Mouse (Mus musculus) intestine, postnatal 0 days (tissue): ENCODE data around the gene Gm5741. TPM values are rescaled to one million over a fixed set of nuclear protein-coding genes. Genes with fewer than 3 reads are reported as not detected.

Experiments used
- ATAC-seq: fragments of 200-750 bp; cut with Nextera tagmentation; 2 replicates; pipeline ENCODE4 v1.8.0; 2017; ENCODE audit warnings: mild to moderate bottlenecking, moderate TSS enrichment, moderate library complexity
- H3K27ac ChIP-seq: fragments of 300-500 bp; sonication (generic); 2 replicates; pipeline ENCODE4 v1.5.1; 2014; ENCODE audit warnings: mild to moderate bottlenecking, low read depth, low read length, moderate library complexity
- H3K27me3 ChIP-seq: fragments of 300-500 bp; sonication (generic); replicated peaks from 2 replicates; pipeline ENCODE4 v1.6.1; 2014; ENCODE audit warnings: low read length, mixed read lengths; ENCODE audit not compliant: control insufficient read depth, insufficient read depth
- H3K36me3 ChIP-seq: fragments of 300-500 bp; sonication (generic); 2 replicates; pipeline ENCODE4 v1.6.1; 2014; ENCODE audit warnings: mild to moderate bottlenecking, moderate library complexity; ENCODE audit not compliant: control insufficient read depth, insufficient read depth
- H3K4me1 ChIP-seq: fragments of 300-500 bp; sonication (generic); replicated peaks from 2 replicates; pipeline ENCODE4 v1.6.1; 2014; ENCODE audit warnings: antibody characterized with exemption, low read length, mixed read lengths; ENCODE audit not compliant: control insufficient read depth, insufficient read depth
- H3K4me2 ChIP-seq: fragments of 300-500 bp; sonication (generic); replicated peaks from 2 replicates; pipeline ENCODE4 v1.6.1; 2014; ENCODE audit warnings: low read depth, mild to moderate bottlenecking, moderate library complexity
- H3K4me3 ChIP-seq: fragments of 300-500 bp; sonication (generic); 2 replicates; pipeline ENCODE4 v1.5.1; 2014; ENCODE audit warnings: low read depth, low read length
- H3K9ac ChIP-seq: fragments of 300-500 bp; sonication (generic); 2 replicates; pipeline ENCODE4 v1.6.1; 2014; ENCODE audit warnings: mild to moderate bottlenecking, low read depth, low read length
- H3K9me3 ChIP-seq: fragments of 300-500 bp; sonication (generic); 2 replicates; pipeline ENCODE4 v1.6.1; 2016; ENCODE audit warnings: mixed run types; ENCODE audit not compliant: control insufficient read depth
- CTCF ChIP-seq: sonication (generic); IDR thresholded peaks from 2 replicates; pipeline ENCODE4 v1.5.1; 2016; ENCODE audit warnings: low read depth, mild to moderate bottlenecking, control low read depth, antibody characterized with exemption, moderate library complexity
- WGBS: fragments of 180-500 bp; shearing (Covaris S2); extraction: QIAGEN DNeasy Blood & Tissue Kit; methylation state at CpG from one replicate; pipeline ENCODE4 v1.1.7; 2014; 5-methylcytosine and 5-hydroxymethylcytosine counted together
- polyA plus RNA-seq: library from polyadenylated mRNA; unstranded; fragments of >200 nt; fragmentation: Nextera tagmentation; extraction: Ambion mirVana; gene quantifications from 2 replicates; pipeline ENCODE4 v1.2.1, GENCODE M21; 2015

The Gm5741 gene
- polyA plus RNA-seq, 1 experiment from 2014 or later, result 0.60 TPM

- Histone ChIP-seq H3K4me1 (no peaks in the 10 kb centered on the region), H3K27ac (no peak overlapping the region), H3K9ac (no peak overlapping the region), H3K27me3 (no peaks in the 10 kb centered on the region), H3K9me3 (no peaks in the 10 kb centered on the region), H3K4me3 (no peak overlapping the region), H3K4me2 (no peak overlapping the region), H3K36me3 (peaks cover 79% of the 10 kb centered on the region)
- no peak for ATAC-seq
- no peak for TF ChIP-seq CTCF
- WGBS, result 88% methylated on average over 6 of the region's 6 CpGs
Observed at GRCm38 (mm10) chr8:85043619-85044018, 24.2 kb downstream of the Gm5741 start.

DNA sequence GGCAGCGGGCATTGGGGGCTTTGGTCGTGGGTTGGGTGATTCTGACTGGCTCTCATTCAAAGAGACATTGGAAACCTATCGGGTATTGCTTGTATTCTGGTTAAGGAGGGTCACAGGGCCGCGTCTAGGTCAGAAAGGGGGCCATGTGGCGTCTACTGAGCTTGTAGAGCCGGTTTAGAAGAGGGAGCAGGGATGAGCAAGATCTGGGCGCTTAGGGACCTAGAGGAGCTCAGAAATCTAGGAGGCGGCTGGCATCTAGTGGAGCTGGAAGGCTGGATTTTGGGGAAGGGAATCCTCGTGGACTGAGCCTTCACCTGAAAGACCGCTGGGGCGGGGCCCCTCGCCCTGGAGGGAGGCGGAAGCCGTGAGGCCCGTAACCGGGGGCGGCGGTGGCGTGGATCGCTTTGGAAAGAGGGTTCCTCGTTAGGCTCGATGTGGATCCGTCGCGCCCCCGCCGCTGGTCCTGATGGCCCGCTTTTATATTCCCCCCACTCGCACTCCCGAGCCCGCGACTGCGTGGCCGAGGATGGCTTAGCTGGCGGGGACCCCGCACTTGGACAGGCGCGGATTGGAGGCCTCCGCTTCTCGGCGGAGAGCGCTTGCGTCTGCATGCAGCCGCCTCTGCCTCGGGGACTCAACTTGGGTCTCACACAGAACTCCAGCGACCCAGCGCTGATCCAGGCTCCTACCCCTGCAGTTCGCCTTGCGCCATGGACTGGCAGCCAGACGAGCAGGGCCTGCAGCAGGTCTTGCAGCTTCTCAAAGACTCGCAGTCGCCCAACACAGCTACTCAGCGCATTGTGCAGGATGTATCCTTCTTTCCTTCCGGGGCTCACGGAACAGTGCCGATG lies 29.9 kb downstream of the Gm5741 start:
- TF ChIP-seq CTCF, result no peak
- Histone ChIP-seq H3K4me3 (peak overlapping the region; percentile 88), H3K4me2 (peak overlapping the region; percentile 94), H3K9me3 (no peaks in the 10 kb centered on the region), H3K27me3 (no peaks in the 10 kb centered on the region), H3K27ac (peak overlapping the region; percentile 96), H3K9ac (peak overlapping the region; percentile 89), H3K36me3 (peaks cover 22% of the 10 kb centered on the region), H3K4me1 (peaks cover 5% of the 10 kb centered on the region; the same call in 1 of the 2 replicates)
- WGBS, result under 1% methylated on average over 56 of the region's 57 CpGs
- ATAC-seq, result no peak

DNA sequence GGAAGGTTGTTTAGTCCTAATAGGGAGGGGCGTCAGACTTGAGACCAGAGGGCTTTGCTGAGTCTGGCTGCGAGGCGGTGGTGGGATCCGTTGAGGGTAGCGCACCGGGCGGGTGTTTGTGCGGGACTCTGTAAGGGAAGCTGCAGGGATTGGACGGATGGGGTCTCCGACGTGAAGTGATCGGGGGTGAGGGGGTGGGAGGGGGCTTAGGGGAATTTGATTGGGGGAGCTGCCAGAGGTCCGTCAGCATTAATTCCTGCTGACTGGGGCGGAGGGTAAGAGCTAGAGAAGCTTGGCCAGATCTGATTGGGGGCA lies 30.5 kb downstream of the Gm5741 start:
- Histone ChIP-seq H3K9me3 (no peaks in the 10 kb centered on the region), H3K36me3 (peaks cover 20% of the 10 kb centered on the region), H3K4me2 (peak overlapping the region; percentile 94), H3K27ac (peak overlapping the region; percentile 96), H3K4me3 (peak overlapping the region; percentile 88), H3K9ac (peak overlapping the region; percentile 89), H3K27me3 (no peaks in the 10 kb centered on the region), H3K4me1 (peaks cover 5% of the 10 kb centered on the region; the same call in 1 of the 2 replicates)
- TF ChIP-seq CTCF, result no peak
- peak; percentile 13; the same call in 1 of the 2 replicates for ATAC-seq
- under 1% methylated on average over 14 of the region's 14 CpGs for WGBS

DNA sequence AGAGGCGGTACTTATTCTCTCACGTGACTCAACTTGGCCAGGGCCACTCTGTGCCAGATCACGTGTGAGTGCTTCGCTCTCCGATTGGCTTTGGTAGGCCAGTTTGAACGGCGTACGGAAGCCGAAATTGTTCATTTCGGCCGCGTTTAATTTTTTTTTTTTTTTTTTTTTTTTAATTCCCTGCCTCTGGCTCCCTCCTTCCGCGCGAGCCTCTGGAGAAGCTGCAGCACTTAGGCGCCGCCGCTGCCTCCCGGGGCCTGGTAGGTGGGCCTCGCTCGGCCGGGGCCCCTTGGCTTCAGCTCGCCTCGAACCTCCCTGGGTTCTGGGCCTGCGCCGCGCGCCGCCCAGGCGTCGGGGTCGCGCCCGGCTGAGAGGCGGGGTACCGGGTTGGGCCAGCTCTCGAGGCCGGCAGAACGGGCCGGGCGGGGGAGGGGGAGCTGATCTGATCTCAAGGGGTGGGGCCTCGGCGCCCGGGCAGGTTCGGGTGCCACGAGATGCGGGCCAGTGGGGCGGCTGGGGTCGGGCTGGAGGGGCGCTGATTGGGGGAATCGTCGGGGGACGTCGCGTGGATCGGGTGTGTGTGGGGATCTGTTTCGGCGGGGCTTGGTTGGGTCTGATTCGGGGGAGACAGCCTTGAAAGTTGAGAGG lies 30.9 kb downstream of the Gm5741 start, which contains the start of gene Tnpo2:
TSS of gene Tnpo2 (plus strand) at position 198 of the 648 bp plus-strand sequence.
- Histone ChIP-seq H3K27ac (peak within 1 kb of the TSS; percentile 96), H3K36me3 (peaks cover 21% of the 10 kb centered on the region), H3K27me3 (no peaks in the 10 kb centered on the region), H3K4me3 (peak within 1 kb of the TSS; percentile 88), H3K4me1 (peaks cover 5% of the 10 kb centered on the region; the same call in 1 of the 2 replicates), H3K4me2 (peak within 1 kb of the TSS; percentile 94), H3K9me3 (no peaks in the 10 kb centered on the region), H3K9ac (peak within 1 kb of the TSS; percentile 89)
- TF ChIP-seq CTCF, result no peak
- under 1% methylated on average over 55 of the region's 59 CpGs for WGBS
- ATAC-seq, result peak; percentile 89

DNA sequence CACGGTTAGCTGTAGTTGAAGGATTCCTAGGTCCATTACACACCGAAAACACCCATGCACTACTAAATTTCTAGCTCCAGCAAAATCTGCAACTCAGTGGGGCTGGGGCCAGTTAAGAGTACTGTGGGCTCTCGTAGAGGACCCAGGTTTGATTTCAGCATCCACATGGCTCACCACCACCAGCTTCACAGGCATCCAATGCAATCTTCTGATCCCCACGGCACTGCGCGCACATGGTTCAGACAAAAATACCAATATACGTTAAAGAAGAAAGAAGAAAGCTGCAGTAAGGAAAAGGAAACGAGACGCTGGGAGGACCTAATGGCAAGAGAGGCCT lies 31.4 kb downstream of the Gm5741 start:
- H3K4me1 ChIP-seq, result peaks cover 5% of the 10 kb centered on the region; the same call in 1 of the 2 replicates
- TF ChIP-seq CTCF, result no peak

GRCm38 (mm10) chr8:85035728-85036310 lies 32.0 kb downstream of the Gm5741 start:
- Histone ChIP-seq H3K27me3 (no peaks in the 10 kb centered on the region), H3K9me3 (no peaks in the 10 kb centered on the region), H3K9ac (peak overlapping the region; percentile 89), H3K4me1 (peaks cover 5% of the 10 kb centered on the region; the same call in 1 of the 2 replicates), H3K4me3 (peak overlapping the region; percentile 88), H3K27ac (peak overlapping the region; percentile 96), H3K4me2 (peak overlapping the region; percentile 94), H3K36me3 (peaks cover 14% of the 10 kb centered on the region)
- ATAC-seq, result 0 out of 2 replicates have a peak, but pooled peaks have one; percentile 3
- no peak for TF ChIP-seq CTCF
- under 1% methylated on average over 15 of the region's 15 CpGs for WGBS

More for the DNA sequence above, 31.4 kb downstream of the Gm5741 start:
- Histone ChIP-seq H3K27ac (peak overlapping the region; percentile 96), H3K4me3 (peak overlapping the region; percentile 88), H3K27me3 (no peaks in the 10 kb centered on the region), H3K9ac (peak overlapping the region; percentile 89), H3K4me2 (peak overlapping the region; percentile 94), H3K9me3 (no peaks in the 10 kb centered on the region), H3K36me3 (peaks cover 19% of the 10 kb centered on the region)
- WGBS, result 0% methylated on average over 9 of the region's 9 CpGs
- peak; percentile 3; the same call in 1 of the 2 replicates for ATAC-seq
